Mouse (Mus musculus) lung, adult 2 months (tissue): ENCODE data around the gene Pde1c. TPM values are rescaled to one million over a fixed set of nuclear protein-coding genes. Genes with fewer than 3 reads are reported as not detected.

Experiments used
- DNase-seq: peaks from one replicate; pipeline ENCODE4 v3.0.0; 2022
- H3K4me1 ChIP-seq: fragments of 200-500 bp; 2 replicates; pipeline ENCODE4 v1.6.1; 2011; ENCODE audit warnings: low read length; ENCODE audit not compliant: control insufficient read depth, insufficient read depth
- H3K4me3 ChIP-seq: fragments of 200-500 bp; replicated peaks from 2 replicates; pipeline ENCODE3; 2011; ENCODE audit warnings: low read depth, mild to moderate bottlenecking, control low read depth, low read length; ENCODE audit errors: extremely low read depth
- CTCF ChIP-seq: fragments of 200-500 bp; IDR thresholded peaks from 2 replicates; pipeline ENCODE4 v1.5.1; 2011; ENCODE audit warnings: mild to moderate bottlenecking, low read length, control low read depth; ENCODE audit not compliant: insufficient read depth
- POLR2A ChIP-seq: fragments of 200-500 bp; IDR thresholded peaks from 2 replicates; pipeline ENCODE4 v1.6.1; 2011; ENCODE audit warnings: low read depth, mild to moderate bottlenecking, control low read depth, low read length, borderline replicate concordance; ENCODE audit errors: extremely low read depth
- WGBS: fragments of 180-500 bp; shearing (Covaris S2); methylation state at CpG from one replicate; pipeline ENCODE4 v1.1.7; 2018; 5-methylcytosine and 5-hydroxymethylcytosine counted together
- polyA plus RNA-seq: library from polyadenylated mRNA; depleted of rRNA; stranded (reverse); fragments of >200 nt; gene quantifications from 2 replicates; pipeline ENCODE4 v1.2.3, GENCODE M21; 2012

Gene Pde1c
- polyA plus RNA-seq, 1 experiment, result 0.19 TPM

DNA sequence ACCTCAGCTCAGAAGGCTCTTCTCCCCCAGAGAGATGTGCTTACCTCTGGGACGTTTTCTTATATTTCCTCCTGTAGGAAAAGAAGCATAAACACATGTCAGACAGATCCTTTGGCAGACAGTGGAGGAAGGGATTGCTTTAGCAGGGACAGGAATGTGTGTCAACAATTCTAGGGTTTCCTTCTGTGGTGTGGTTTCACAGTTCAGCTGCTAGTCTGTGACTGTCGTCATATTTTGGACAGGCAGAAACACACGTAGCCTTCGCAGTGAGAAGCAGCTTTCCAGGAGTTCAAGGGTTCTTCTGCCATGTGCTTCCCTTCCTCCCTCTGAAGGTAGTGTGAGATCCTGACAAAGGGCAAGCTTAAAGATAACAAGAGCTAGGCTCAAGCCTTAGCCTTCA, 223.8 kb downstream of the Pde1c start:
- Histone ChIP-seq H3K4me3 (no peak overlapping the region), H3K4me1 (no peaks in the 10 kb centered on the region)
- DNase-seq, result no peak
- 20% methylated on average over 4 of the region's 4 CpGs for WGBS
- TF ChIP-seq CTCF (no peak), POLR2A (no peak)

DNA sequence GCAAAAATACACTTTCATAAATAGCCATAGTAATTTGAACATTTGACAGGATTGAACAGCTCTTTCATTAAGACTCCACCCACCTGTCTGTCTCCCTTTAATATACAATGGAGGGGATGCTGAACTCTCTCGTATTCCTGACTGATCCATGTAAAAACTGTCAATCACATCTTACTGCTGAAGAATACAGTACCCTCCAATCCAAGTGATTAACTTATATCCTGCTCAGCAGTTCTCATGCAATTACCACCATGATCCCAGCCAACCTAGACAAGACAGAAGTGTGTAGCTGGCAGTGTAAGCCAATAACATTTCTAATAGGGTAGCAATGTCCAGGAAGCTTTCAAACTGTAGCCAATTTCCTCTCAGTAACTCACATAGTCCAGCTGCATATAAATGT, 226.9 kb downstream of the Pde1c start:
- DNase-seq, result no peak
- TF ChIP-seq CTCF (no peak), POLR2A (no peak)
- no peaks in the 10 kb centered on the region for H3K4me1 ChIP-seq
- WGBS, result 72% methylated on average over 1 of the region's 1 CpGs
- H3K4me3 ChIP-seq, result no peak overlapping the region

DNA sequence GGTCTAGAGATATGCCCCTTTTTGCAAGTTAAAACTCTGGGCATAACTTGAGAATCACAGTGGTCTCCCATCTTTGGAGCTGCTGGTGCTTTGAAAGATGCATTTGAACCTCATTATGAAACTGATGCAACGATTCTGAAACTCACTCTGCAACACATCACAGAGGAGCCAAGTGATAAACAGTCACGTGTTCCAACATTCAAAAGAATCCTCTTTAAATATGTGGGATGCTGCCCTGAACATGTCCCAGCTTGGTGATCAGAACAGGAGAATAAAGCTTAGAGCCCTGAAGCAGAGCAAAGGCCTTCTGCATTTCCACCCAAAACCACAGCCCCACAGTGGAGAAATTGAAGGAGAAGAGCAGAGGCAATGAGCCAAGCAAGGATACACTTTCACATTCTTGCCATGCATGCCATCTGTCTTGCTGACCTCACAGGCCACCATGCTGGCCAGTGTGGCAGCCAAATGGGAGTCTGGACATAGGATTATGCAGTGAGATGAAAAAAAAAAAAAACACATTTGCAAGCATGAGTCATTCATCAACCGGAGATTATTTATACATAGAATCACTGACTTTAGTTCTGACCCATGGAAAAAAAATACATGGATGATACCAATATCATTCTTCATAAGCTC, 233.0 kb downstream of the Pde1c start:
- no peak overlapping the region for H3K4me3 ChIP-seq
- no peak for DNase-seq
- 72% methylated on average over 3 of the region's 3 CpGs for WGBS
- TF ChIP-seq CTCF (no peak), POLR2A (no peak)
- H3K4me1 ChIP-seq, result no peaks in the 10 kb centered on the region

DNA sequence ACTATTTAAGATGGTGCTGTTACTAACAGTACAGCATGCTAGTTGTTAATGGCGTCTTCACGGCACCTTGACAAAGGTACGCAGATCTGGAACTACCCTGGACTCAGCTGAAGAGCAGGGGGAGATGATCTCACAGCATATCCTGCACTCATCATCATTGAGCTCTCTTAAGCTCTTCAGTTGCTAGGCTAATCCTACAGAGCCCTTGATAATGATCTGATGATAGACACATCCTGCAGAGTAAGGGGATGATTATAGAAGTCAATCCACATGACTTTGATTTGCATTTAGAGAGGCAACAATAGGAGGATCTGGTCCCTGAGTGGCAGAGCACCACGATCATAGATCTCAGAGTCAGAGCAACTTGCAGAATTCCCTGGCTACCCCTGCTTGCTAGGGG, 236.8 kb downstream of the Pde1c start:
- DNase-seq, result no peak
- WGBS, result 77% methylated on average over 4 of the region's 4 CpGs
- no peak overlapping the region for H3K4me3 ChIP-seq
- no peak for TF ChIP-seq POLR2A
- TF ChIP-seq CTCF, result no peak
- H3K4me1 ChIP-seq, result no peaks in the 10 kb centered on the region

DNA sequence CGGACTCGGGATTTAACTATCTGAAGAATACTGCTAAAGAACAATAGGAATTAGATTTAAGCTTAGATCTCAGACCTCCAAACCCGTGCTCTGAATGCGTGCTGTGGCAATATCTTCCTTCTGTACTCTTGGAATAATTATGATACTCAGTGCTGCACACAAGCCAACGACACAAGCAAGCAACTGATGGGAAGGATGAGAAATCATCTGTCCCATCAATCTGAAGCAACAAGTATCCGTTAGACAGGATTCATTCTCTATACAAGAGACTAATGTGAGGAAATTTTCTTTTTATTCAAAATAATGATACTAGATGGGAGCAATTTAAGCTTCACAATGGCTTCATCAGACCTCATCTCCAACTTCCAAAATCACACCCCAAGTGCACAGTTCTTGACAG, 237.5 kb downstream of the Pde1c start:
- WGBS, result 86% methylated on average over 6 of the region's 6 CpGs
- TF ChIP-seq CTCF, result no peak
- no peak for TF ChIP-seq POLR2A

DNA sequence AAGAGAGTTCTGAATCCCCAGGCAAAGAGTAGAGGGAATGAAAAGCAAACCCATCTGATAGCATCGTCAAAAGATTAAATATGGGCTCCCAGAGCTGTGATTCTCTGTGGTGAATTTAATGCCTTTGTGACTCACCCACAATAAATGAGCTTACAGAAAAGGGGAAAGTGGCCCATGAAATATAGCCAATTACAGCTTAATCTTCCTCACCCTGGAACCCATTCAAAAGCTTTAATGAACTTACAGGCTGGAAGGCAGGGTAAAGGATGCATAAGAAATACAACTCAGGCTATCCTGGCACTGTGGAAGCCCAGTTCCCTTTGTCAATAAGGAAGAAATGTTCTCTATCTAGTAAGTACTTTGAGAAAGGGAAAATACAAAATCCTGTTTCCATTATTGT, 240.8 kb downstream of the Pde1c start:
- TF ChIP-seq CTCF, result no peak
- TF ChIP-seq POLR2A, result no peak

More for the DNA sequence above, 237.5 kb downstream of the Pde1c start:
- Histone ChIP-seq H3K4me3 (no peak overlapping the region), H3K4me1 (no peaks in the 10 kb centered on the region)
- DNase-seq, result no peak

DNA sequence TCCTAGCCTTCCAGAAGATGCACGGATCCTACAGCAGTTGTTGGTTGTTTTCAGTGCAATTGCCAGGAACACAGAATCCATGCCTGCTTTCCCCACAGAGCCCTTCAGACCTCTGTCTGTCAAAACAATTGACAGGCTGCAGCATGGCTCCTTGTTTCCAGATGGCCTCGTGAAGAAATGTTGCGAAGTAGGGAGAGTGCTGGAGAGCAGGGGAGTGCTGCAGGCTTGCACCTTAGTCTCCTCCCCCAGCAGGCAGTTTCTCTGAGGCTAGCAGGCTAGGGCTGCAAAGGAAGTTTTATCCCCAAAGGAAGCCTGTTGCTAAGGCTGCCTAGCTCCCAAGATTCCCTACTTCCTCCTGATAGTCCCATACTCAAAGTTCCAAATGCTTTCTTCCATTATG, 246.1 kb downstream of the Pde1c start:
- WGBS, result 13% methylated on average over 3 of the region's 3 CpGs
- no peak overlapping the region for H3K4me3 ChIP-seq
- no peak for DNase-seq
- TF ChIP-seq POLR2A (no peak), CTCF (no peak)
- no peaks in the 10 kb centered on the region for H3K4me1 ChIP-seq

More for the DNA sequence above, 240.8 kb downstream of the Pde1c start:
- WGBS, result 73% methylated on average over 1 of the region's 1 CpGs
- H3K4me3 ChIP-seq, result no peak overlapping the region
- no peak for DNase-seq
- no peaks in the 10 kb centered on the region for H3K4me1 ChIP-seq

DNA sequence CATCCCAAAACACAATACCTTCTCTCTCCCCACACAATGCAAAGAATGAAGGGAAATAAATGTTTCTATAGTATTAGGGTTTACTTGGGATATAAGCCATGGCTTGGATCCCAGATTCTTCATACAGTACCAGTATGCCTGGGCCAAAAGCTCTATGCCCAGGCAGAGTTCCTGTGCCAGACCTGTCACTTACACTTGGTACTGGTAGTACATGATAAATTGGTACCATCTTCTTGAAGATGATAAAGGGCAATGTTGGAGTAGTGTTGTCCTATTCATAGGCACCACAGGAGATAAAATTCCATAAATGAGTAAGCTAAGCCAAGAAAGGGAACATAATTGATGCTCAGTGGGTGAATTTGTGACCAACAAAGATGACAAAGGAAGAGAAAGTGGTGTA, 258.6 kb downstream of the Pde1c start:
- Histone ChIP-seq H3K4me1 (no peaks in the 10 kb centered on the region), H3K4me3 (no peak overlapping the region)
- TF ChIP-seq CTCF, result no peak
- TF ChIP-seq POLR2A, result no peak
- DNase-seq, result no peak

DNA sequence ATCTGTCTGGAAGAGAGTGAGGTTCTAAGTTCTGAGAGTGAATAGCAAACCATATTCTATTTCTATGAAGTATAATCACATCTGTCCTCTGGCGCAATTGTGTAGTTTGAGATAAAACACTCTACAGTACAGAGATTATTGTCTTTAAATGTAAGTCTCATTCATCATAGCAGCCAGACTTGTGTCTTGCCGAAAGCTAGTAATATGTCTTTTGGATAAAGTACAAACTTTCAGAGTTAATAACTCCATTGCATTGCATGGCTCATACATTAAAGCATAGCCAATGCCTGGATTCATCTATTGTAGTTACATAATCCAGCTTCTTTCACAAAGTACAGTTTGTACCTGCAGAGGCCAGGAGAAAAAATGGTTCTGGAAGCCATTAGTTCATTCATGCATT, 262.8 kb downstream of the Pde1c start:
- 86% methylated on average over 2 of the region's 2 CpGs for WGBS
- no peaks in the 10 kb centered on the region for H3K4me1 ChIP-seq
- TF ChIP-seq POLR2A (no peak), CTCF (no peak)
- H3K4me3 ChIP-seq, result no peak overlapping the region
- DNase-seq, result no peak

DNA sequence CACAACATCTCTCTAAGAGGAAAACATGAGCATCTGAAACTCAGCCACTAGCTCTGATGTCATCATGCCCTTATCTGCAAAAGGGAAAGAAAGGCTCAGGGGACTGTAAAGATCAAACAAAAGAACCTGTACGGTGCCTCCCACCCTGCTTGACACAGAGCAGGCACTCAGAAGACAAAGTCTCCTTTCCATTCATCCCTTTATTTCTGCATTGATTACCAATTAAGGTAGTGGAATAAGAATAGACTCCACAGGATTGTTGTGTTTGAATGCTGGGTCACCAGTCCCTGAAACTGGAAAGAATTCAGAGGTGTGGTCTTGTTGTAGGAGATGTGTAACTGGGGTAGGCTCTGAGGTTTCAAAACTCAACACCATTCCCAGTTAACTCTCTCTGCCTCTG, 276.7 kb downstream of the Pde1c start:
- DNase-seq, result no peak
- no peaks in the 10 kb centered on the region for H3K4me1 ChIP-seq
- 42% methylated on average over 1 of the region's 1 CpGs for WGBS
- no peak overlapping the region for H3K4me3 ChIP-seq
- no peak for TF ChIP-seq POLR2A
- no peak for TF ChIP-seq CTCF
